Mouse (Mus musculus) spleen, adult 2 months (tissue): ENCODE measurements around the gene Rplp0. TPM values are rescaled to one million over a fixed set of nuclear protein-coding genes. Genes with fewer than 3 reads are reported as not detected.

ENCODE experiments used
- DNase-seq, 2 experiments: peaks; one replicate each; pipeline versions ENCODE4 v3.0.0 to v3.0.0-alpha.2; 2012 to 2021; ENCODE audit warnings: low spot score in 2 of 2, low read depth in 1 of 2
- H3K27ac ChIP-seq: fragments of 200-500 bp; 2 replicates; pipeline ENCODE4 v1.5.1; 2012; ENCODE audit warnings: low read length, inconsistent platforms; ENCODE audit not compliant: insufficient read depth
- H3K27me3 ChIP-seq: fragments of 200-500 bp; 2 replicates; pipeline ENCODE4 v1.6.1; 2012; ENCODE audit warnings: mild to moderate bottlenecking, moderate library complexity, low read length, inconsistent platforms; ENCODE audit not compliant: control insufficient read depth, insufficient read depth
- H3K36me3 ChIP-seq: fragments of 200-500 bp; 2 replicates; pipeline ENCODE4 v1.6.1; 2012; ENCODE audit warnings: mild to moderate bottlenecking, low read length, inconsistent platforms; ENCODE audit not compliant: control insufficient read depth, insufficient read depth
- H3K4me1 ChIP-seq: fragments of 200-500 bp; 2 replicates; pipeline ENCODE4 v1.6.1; 2011; ENCODE audit warnings: inconsistent platforms; ENCODE audit not compliant: control insufficient read depth, insufficient read depth, insufficient read length
- H3K4me3 ChIP-seq: fragments of 200-500 bp; 2 replicates; pipeline ENCODE4 v1.5.1; 2011; ENCODE audit warnings: mild to moderate bottlenecking, inconsistent platforms; ENCODE audit not compliant: insufficient read depth, insufficient read length; ENCODE audit errors: extremely low read depth
- CTCF ChIP-seq: fragments of 200-500 bp; IDR thresholded peaks from 2 replicates; pipeline ENCODE4 v1.5.1; 2011; ENCODE audit warnings: mild to moderate bottlenecking, inconsistent platforms; ENCODE audit not compliant: insufficient read depth, insufficient read length, insufficient replicate concordance; ENCODE audit errors: extremely low read depth
- POLR2A ChIP-seq: fragments of 200-500 bp; IDR thresholded peaks from 2 replicates; pipeline ENCODE4 v1.6.1; 2011; ENCODE audit warnings: low read depth, low read length, inconsistent platforms
- WGBS: fragments of 180-500 bp; shearing (Covaris S2); methylation state at CpG from one replicate; pipeline ENCODE4 v1.1.7; 2018; 5-methylcytosine and 5-hydroxymethylcytosine counted together
- polyA plus RNA-seq: library from polyadenylated mRNA; depleted of rRNA; stranded (reverse); fragments of >200 nt; gene quantifications from 2 replicates; pipeline ENCODE4 v1.2.3, GENCODE M21; 2012; rRNA removed

The Rplp0 gene
- polyA plus RNA-seq, 1 experiment = 2,476 TPM

DNA sequence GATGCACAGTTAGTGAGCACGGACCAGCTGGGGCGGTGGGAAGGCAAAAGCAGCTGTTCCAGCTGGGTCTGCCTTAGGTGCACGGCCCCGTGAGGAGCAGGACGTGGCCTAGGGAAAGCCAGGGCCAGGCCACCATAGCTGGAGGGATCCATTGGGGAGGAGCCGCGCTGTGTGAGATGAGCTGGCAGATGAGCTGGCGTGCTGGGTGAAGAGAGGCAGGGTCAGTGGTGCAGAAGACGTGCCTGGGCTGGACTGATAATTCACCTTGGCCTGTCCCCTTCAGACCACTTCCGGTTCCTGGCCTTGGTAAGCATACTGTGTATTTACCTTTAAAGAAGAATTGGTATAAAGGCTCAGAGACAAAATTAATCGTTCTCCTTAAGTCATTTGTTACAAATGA is 52.3 kb downstream of the Rplp0 start:
- Histone ChIP-seq H3K36me3 (peaks cover 64% of the 10 kb centered on the region), H3K4me1 (no peaks in the 10 kb centered on the region), H3K4me3 (no peak overlapping the region), H3K27me3 (no peaks in the 10 kb centered on the region), H3K27ac (no peak overlapping the region)
- TF ChIP-seq CTCF (no peak), POLR2A (no peak)
- 88% methylated on average over 11 of the region's 11 CpGs for WGBS
- DNase-seq = no peak

Other genes with a start within 250 kb of the Rplp0 start
- 57.8 and 102 TPM in 2 replicates for gene Srsf9, start 232.3 kb upstream of the Rplp0 start, polyA plus RNA-seq
- gene Gatc, start 218.3 kb upstream of the Rplp0 start, polyA plus RNA-seq = 4.9 and 5.8 TPM in 2 replicates
- 5.7 and 7.5 TPM in 2 replicates for gene Triap1, start 218.2 kb upstream of the Rplp0 start, polyA plus RNA-seq
- gene Cox6a1, start 210.5 kb upstream of the Rplp0 start, polyA plus RNA-seq = 777 and 1,352 TPM in 2 replicates
- 0.47 and 1.1 TPM in 2 replicates for gene Msi1, start 129.9 kb upstream of the Rplp0 start, polyA plus RNA-seq
- gene Pla2g1b, start 93.2 kb upstream of the Rplp0 start, polyA plus RNA-seq = 284 and 435 TPM in 2 replicates
- 19.6 and 28.2 TPM in 2 replicates for gene Sirt4, start 74.7 kb upstream of the Rplp0 start, polyA plus RNA-seq
- 63.8 and 76.1 TPM in 2 replicates for gene Pxn, start 52.8 kb upstream of the Rplp0 start, polyA plus RNA-seq
- 48.3 and 61.8 TPM in 2 replicates for gene Gcn1l1, start 5.8 kb downstream of the Rplp0 start, polyA plus RNA-seq
- gene Rab35, start 72.4 kb downstream of the Rplp0 start, polyA plus RNA-seq = 45.9 and 62.9 TPM in 2 replicates
- 18.0 and 23.9 TPM in 2 replicates for gene Bicdl1, start 172.2 kb downstream of the Rplp0 start, polyA plus RNA-seq